Mouse (Mus musculus): ENCODE measurements around the gene Jsrp1.
"Not testable (repeated sequence)": the region's sequence is repeated elsewhere in the genome, so short reads cannot be mapped to it uniquely, and the experiment has no call there.

Jsrp1 gene

DNA sequence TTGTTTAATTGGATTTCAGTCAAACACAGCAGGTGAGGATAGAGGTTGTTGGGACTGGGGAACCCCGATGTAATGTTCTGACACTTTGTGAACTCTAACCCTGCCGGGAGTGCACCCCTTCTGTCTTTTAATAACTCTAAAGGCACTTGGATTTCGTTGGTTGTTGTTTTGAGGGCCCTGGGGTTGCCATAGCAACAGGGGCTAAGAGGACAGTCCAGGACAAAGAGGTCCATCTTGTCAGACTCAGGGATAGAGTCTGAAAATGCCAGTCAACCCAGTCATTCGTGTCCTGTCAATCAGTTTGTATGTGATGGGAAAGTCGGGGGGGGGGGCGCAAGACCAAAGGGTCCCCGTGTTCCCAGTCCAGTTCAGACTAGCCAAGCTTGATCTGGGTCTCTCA lies 19.5 kb upstream of the Jsrp1 start:
- no peak for DNase-seq (ENCODE audit: low read depth, low spot score)

- DNase-seq (ENCODE audit: low read depth, low spot score) = no peak
Measured at GRCm38 (mm10) chr10:80831136-80831535, 17.8 kb upstream of the Jsrp1 start.

DNA sequence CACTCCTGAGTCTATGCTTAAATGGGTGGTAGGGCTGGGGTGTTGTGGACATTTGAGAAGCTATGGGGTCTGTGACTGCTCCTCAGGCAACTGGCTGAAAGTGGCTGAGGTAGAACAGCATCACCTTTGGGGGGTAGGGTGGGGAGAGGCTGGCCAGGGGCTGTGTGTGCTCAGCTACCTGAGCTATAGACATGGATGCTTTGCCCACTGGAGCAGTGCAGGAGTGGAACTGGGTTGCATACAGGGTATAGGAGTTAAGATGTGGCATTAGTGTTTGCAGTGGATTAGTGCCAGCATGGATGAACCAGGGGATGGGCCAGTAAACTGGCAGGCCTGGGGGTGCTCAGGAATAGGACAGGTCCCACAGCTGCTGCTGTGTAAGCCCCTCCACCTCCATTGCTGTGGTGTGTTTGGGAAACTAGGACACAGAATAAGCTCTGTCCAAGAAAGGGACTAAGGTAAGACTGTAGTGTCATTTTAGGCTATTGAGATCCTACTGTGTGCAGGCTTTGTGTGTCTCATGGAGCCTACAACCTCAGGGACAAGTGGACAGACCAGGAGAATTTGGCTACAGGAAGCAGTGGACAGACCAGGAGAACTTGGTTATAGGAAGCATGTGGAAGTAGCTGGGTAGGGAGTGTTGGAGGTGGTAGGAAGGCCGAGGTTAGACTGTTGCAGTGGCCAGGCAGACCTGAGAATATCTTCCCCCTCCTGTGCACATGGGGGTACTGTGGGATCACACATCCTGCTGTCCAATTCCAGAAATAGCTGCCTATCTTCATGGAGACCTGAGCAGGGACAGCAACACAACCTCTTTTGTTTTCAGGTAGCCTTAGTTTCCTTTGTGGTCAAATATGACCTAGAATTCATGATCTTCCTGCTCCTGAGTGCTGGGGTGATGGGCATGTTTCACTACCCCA lies 16.3 kb upstream of the Jsrp1 start:
- no peak for DNase-seq (ENCODE audit: low read depth, low spot score)

DNA sequence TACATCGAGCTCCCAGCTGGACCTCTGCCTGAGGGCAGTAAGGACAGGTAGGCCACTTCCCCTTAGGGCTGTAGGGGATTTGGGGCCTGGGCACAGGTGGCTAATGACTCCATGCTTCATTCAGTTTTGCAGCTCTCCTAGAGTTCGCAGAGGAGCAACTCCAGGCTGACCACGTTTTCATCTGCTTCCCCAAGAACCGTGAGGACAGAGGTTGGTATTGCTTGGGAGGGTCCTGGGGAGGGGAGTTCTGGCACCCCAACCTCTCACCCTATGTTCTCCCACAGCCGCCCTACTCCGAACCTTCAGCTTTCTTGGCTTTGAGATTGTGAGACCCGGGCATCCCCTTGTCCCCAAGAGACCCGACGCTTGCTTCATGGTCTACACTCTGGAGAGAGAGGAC lies 15.3 kb upstream of the Jsrp1 start:
- not testable (repeated sequence) for DNase-seq (ENCODE audit: low read depth, low spot score)

- DNase-seq (ENCODE audit: low read depth, low spot score) = no peak
Measured at GRCm38 (mm10) chr10:80827870-80828420, 14.6 kb upstream of the Jsrp1 start.

GRCm38 (mm10) chr10:80827063-80827869 lies 14.0 kb upstream of the Jsrp1 start:
- no peak for DNase-seq (ENCODE audit: low read depth, low spot score)

GRCm38 (mm10) chr10:80826151-80827062 lies 13.1 kb upstream of the Jsrp1 start, which contains the start of gene Oaz1:
Gene Oaz1, plus strand, starts transcription at chr10:80826656.
- peak; percentile 100 for DNase-seq (ENCODE audit: low read depth, low spot score)

- DNase-seq (ENCODE audit: low read depth, low spot score) = no peak
Measured at GRCm38 (mm10) chr10:80824827-80825226, 11.5 kb upstream of the Jsrp1 start.

- no peak for DNase-seq (ENCODE audit: low read depth, low spot score)
Measured at GRCm38 (mm10) chr10:80823847-80824643, 10.7 kb upstream of the Jsrp1 start.

- DNase-seq (ENCODE audit: low read depth, low spot score) = peak; percentile 50
Measured at GRCm38 (mm10) chr10:80823316-80823715, 10.0 kb upstream of the Jsrp1 start.

GRCm38 (mm10) chr10:80822528-80822927 lies 9.2 kb upstream of the Jsrp1 start:
- DNase-seq (ENCODE audit: low read depth, low spot score) = no peak

- peak; percentile 59 for DNase-seq (ENCODE audit: low read depth, low spot score)
Measured at GRCm38 (mm10) chr10:80821991-80822390, 8.7 kb upstream of the Jsrp1 start.

DNA sequence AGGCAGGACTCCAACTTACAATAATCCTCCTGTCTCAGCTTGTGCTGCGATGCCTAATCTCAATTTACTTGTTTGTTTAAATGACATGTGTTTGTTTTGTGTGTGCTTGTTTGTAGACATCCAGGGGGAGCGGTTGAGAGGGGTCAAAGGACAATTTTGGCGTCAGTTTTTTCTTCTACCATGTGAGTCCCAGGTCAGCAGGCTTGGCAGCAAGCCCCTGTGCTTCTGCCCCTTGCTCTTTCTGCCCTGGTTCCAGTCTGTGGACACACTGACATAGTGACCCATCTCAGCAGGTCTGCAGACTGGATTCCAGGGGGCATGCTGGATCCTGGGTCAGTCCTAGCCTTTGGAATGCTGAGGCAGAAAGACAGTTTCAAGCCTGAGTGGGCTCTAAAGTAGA lies 6.1 kb upstream of the Jsrp1 start:
- DNase-seq (ENCODE audit: low read depth, low spot score) = no peak

DNA sequence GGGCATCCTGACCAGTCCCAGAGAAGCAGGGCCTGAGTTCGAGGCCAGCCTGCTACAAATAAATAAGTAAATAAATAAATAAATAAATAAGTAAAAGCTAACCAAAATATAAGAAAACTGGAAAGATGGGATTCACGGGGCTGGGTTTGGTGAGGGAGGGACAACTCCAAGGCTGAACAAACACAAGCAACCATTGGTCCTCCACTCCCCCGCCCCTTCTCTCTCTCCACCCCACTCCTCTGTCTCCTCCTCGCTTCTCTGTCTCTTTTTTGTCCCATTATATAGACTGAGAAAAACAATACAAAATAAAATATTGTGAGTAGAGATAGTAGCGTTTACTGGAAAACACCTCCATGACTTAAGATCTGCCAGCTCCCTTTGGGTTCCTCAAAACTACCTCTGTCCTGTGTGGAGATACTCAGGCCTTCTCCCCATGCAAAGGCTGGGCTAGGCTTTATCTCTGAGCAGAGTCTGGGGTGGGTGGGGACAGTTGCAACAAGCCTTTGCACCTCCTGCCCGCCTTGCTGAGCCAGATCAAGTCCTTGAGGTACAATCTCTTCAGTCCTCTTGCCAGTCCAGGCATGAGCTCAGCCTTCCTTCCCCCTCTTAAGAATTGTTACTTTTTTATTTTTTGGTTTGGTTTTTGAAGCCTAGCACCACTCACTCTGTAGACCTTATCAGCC lies 5.4 kb upstream of the Jsrp1 start:
- no peak for DNase-seq (ENCODE audit: low read depth, low spot score)

DNA sequence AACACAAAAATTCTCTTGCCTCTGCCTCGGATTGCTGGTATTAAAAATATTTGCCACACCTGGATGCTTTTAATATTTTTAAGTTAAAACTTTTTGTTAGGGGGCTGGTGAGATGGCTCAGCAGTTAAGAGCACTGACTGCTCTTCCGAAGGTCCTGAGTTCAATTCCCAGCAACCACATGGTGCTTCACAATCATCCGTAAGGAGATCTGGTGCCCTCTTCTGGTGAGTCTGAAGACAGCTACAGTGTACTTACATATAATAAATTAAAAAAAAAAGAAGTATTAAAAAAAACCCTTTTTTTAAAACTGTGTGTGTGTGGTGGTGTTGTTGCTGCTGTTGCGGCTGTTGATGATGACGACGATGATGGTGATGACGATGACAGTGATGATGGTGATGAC lies 4.7 kb upstream of the Jsrp1 start:
- peak; percentile 62 for DNase-seq (ENCODE audit: low read depth, low spot score)

DNA sequence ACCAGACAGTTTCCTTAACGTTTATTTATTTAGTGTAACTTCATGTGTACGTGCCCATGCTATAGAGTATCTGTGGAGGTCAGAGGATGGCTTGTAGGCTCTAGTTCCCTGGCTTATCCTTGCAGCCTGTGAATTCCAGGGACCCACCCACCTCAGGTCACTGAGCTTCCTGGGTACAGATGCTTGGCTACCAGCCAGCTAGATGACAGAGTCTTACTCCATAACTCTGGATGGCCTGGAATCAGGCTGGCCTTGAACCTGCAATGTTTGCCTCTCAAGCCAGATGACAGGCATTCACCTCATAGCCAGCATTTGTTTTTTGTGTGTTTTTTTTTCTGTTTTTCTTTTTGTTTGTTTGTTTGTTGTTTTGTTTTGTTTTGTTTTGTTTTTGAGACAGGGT lies 3.9 kb upstream of the Jsrp1 start:
- no peak for DNase-seq (ENCODE audit: low read depth, low spot score)

- DNase-seq (ENCODE audit: low read depth, low spot score) = not testable (repeated sequence)
Measured at GRCm38 (mm10) chr10:80816303-80816702, 3.0 kb upstream of the Jsrp1 start.

GRCm38 (mm10) chr10:80814800-80815199 lies 1.5 kb upstream of the Jsrp1 start:
- no peak for DNase-seq (ENCODE audit: low read depth, low spot score)

DNA sequence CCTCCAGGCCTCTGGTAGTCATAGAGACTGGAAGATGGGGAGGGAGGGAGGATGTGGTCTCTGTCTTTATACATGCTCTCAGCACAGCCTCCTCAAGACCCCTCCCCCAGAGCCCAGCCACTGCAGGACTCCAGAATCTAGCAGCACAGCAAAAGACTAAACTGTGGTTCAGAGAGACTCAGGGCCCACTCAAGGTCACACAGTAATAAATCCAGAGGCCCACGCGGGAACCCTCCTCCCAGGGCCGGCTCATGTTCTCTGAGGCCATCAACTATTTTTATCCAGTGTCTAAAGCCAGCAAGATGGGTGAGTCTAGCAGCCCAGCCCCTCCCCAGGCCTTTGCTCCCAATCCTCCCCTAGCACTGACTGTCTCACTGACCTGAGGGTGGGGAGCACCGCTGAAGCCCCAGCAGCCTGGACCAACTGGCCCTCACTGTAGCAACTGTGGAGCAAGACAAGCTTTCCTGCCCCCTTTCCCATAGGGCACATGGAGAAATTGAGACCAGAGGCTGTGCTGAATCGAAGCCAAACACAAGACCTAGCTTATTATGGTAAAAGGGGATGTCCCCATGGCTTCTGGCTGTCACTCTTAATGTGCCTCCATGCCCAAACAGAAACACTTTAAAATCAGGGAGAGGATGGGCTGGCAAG lies 782 bp downstream of the Jsrp1 start:
- no peak for DNase-seq (ENCODE audit: low read depth, low spot score)

Data from 3T3-L1 (cell line).